Mouse (Mus musculus): ENCODE measurements around the gene Ksr1.

- TF ChIP-seq CTCF (IDR thresholded peaks at IDR 0.05; ENCODE audit: borderline replicate concordance, extremely low read depth, insufficient read depth, insufficient read length) (no peak), POLR2A (IDR thresholded peaks at IDR 0.05; ENCODE audit: borderline replicate concordance, extremely low read depth, insufficient read depth, insufficient read length, poor library complexity, severe bottlenecking) (no peak)
Measured at GRCm38 (mm10) chr11:79037555-79037954, 108.7 kb downstream of the Ksr1 start.

Measured in brain, embryonic 14.5 days (tissue).